Mouse (Mus musculus): ENCODE measurements around the gene Fam163b.

Gene Fam163b

DNA sequence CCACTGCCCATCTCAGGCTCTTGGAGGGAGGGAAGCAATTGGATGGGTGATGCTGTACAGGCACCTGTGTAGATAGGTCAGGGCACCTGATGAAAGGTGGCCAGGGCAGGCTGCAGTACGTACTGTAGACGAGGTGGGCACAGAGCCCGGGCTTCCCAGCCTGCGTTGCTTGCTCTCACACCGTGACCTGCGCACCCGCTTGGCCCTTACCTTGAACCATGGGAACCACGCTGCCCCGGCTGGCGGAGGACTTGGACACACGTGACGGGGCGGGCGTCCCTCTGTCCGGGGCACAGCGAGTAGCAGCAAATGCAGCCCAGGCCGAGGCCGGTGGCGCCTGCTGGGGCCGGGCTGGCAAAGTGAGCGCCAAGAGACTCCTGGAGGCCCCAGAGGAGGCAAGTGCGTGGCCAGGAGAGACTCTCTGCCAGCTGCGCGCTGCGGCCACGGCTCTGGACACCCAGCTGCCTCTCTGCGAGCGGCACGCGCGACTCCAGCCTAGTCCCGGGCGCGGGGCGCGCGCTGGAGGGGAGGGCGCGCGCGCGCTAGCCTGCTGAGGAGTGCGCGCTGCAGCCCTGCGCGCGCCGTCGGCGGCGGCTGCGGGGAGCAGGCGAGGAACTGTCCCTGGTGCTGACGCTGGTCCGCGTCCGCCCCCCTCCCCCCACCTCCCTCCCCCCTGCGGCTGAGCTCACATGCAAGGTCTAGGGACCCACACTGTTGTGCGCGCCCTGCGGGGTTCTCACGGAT, at the start of gene Fam163b:
Gene Fam163b (minus strand): TSS at position 542 of the 744 bp plus-strand sequence.
- DNase-seq (ENCODE audit: low spot score) = peak; percentile 53

- no peak for DNase-seq (ENCODE audit: low spot score)
These were observed 47.7 kb upstream of the Fam163b start for GRCm38 (mm10) chr2:27189994-27190393.

- no peak for DNase-seq (ENCODE audit: low spot score)
These were observed 45.2 kb upstream of the Fam163b start for GRCm38 (mm10) chr2:27187531-27187930.

- peak; percentile 42 for DNase-seq (ENCODE audit: low spot score)
These were observed 41.4 kb upstream of the Fam163b start for GRCm38 (mm10) chr2:27183734-27184133.

DNA sequence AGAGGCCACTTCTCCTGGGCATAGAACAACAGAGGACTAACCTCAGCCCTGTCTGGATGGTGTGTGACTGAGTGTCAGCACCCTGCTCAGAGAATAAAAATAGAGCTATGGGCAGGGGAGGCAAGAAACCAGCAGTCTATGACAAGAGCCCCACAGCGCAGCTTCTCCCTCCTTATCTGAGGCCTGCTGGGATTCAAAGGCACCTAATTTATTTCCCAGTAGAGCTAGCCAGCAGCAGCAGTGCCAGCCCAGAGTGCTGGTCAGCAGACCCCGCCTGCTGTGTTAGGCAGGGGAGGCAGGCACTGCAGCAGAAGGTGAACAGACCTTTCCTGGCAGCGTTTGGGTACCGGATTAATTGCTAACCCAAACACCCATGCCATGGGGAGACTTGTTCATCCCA, 39.6 kb upstream of the Fam163b start:
- DNase-seq (ENCODE audit: low spot score) = peak; percentile 5

GRCm38 (mm10) chr2:27179101-27179500, 36.8 kb upstream of the Fam163b start:
- DNase-seq (ENCODE audit: low spot score) = no peak

GRCm38 (mm10) chr2:27175696-27176267, 33.5 kb upstream of the Fam163b start:
- no peak for DNase-seq (ENCODE audit: low spot score)

DNA sequence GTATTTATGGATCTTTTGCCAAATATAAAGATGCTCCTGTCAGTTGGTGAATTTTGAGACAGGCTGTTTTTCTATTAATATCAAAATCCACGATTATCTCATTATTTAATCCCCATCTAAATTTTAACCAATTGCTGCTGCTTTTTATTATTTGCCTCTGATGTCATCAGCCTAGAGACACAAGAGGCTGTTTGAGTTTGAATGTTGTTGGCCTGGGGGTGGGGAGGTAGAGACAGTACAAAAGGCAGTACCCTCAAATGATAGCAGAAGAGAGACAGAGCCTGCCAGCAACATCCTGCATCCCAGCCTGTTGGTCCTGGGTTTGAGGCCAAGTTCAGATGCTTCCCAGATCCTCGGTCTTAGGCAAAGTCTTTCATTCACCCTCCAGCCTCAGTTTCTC, 32.0 kb upstream of the Fam163b start:
- no peak for DNase-seq (ENCODE audit: low spot score)

GRCm38 (mm10) chr2:27166999-27167398, 24.7 kb upstream of the Fam163b start:
- no peak for DNase-seq (ENCODE audit: low spot score)

DNA sequence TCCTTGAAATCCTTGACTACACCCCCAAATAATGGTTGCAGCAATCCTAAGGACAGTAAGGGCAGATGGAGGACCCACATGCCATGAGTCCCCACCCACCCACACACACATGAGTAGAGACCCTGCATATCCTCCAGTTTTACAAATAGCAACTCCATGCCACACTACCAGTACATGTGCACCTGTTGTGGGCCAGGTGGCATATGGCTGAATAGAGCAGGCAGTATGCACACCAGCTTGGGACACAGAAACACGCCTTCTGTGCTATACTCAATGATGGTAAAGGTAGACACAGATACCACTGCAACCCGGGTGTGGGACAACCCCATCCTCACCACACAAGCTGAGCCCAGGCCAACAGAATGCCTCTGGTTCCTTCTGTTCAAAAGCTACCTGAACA, 23.8 kb upstream of the Fam163b start:
- DNase-seq (ENCODE audit: low spot score) = no peak

- DNase-seq (ENCODE audit: low spot score) = no peak
These were observed 22.7 kb upstream of the Fam163b start, which contains the start of gene Dbh for GRCm38 (mm10) chr2:27164796-27165590. TSS of gene Dbh (plus strand) at chr2:27165233.

- no peak for DNase-seq (ENCODE audit: low spot score)
These were observed 21.6 kb upstream of the Fam163b start for GRCm38 (mm10) chr2:27163851-27164250.

GRCm38 (mm10) chr2:27162656-27163055, 20.4 kb upstream of the Fam163b start:
- DNase-seq (ENCODE audit: low spot score) = no peak

DNA sequence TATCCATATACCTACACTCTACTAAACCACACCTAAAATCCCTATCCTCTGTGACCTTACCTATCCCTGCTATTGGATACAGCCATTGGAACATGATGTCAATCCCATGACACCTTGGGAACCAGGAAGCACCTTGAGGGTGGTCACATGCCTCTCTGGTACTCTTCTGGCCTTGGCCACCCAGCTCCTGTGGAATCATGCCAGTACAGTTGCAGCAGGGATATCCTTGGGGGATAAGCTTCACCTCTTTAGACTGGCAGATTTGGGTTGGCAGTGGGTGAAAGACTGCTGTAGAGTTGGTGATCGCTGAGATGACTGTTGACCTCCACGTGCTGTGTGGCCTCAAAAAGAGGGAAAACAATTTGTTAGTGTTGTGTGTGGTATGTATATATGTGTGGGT, 19.2 kb upstream of the Fam163b start:
- DNase-seq (ENCODE audit: low spot score) = no peak

- no peak for DNase-seq (ENCODE audit: low spot score)
These were observed 14.3 kb upstream of the Fam163b start for GRCm38 (mm10) chr2:27156596-27156995.

DNA sequence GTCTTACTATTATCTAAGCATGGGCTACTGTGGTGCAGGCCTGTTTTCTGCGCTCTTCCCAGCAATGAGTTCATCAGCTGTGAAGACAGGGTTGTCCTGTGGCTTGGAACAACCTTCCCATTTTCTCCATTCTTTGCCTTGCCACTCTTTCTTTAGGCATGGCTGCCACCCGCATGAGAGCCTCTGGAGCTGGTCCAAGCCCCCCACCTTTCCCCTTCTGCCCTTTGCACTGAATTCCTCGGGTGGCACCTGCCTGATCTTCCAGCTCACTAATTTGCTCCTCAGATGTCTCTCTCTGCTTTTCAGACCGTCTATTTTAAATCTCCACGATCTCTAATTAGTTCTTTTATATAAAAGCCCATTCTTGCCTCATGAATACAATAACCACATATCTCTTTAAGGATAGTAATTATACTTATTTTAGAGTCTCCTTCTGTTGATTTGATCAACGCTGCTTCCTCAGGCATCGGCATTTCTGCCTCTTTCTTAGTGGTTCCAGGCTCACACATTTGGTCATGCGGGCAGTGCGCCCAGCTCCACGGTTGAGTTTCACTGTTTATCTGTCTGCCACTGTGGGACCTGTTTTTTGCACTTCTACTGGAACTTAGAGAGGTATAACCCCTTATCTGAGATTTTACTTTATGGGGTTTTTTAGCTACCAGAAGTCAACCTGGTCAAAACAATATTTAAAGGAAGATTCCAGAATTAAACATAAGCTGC, 12.3 kb upstream of the Fam163b start:
- no peak for DNase-seq (ENCODE audit: low spot score)

GRCm38 (mm10) chr2:27149457-27149856, 7.2 kb upstream of the Fam163b start:
- no peak for DNase-seq (ENCODE audit: low spot score)

GRCm38 (mm10) chr2:27146840-27147239, 4.5 kb upstream of the Fam163b start:
- DNase-seq (ENCODE audit: low spot score) = no peak

- no peak for DNase-seq (ENCODE audit: low spot score)
These were observed 2.7 kb upstream of the Fam163b start for GRCm38 (mm10) chr2:27144957-27145356.

DNA sequence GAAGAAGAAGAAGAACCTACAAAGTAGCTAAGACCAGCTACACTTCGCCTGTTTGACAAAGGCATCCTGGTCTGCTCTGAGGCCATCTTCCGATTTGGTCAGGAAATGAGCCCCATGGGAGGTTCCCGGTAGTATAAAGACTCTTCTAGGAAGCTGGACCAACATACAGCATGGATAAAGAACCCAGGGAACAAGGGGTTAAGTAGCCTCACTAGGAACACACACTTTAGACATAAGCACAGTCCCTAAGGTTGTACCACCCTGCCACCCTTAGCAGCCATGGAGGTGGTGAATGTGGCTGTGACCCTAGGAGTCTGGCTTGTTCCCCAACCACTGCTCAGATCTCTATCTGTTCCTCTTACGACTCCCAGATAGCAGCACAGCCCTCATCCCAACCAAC, 3.9 kb downstream of the Fam163b start:
- DNase-seq (ENCODE audit: low spot score) = no peak

DNA sequence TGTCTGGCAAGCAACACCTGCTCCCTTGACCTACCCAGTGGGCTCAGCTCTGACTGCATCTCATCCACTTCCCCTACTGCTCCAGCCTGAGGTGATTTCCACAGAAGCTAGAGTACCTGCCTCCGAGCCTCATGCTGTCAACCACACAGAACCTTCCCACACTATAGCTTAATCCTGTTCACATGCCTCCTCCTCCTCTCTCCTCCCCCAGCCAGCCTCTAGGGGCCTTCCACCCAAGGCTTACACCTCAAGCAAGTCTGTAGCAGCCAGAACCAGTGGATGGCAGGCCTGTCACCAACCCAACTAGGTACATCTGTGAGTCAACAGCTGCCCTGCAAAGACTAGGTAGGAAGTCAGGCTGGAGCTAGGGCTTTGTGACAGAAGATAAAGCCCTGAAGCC, 5.5 kb downstream of the Fam163b start:
- DNase-seq (ENCODE audit: low spot score) = no peak

- no peak for DNase-seq (ENCODE audit: low spot score)
These were observed 6.0 kb downstream of the Fam163b start for GRCm38 (mm10) chr2:27136336-27136735.
